Mouse (Mus musculus) frontal cortex, postnatal 25 days (tissue): ENCODE data around the gene Ttll3.

Experiments used
- DNase-seq, 2 experiments: peaks; one replicate each; pipeline ENCODE4 v3.0.0; 2022; ENCODE audit warnings: low spot score in 2 of 2

The Ttll3 gene

DNA sequence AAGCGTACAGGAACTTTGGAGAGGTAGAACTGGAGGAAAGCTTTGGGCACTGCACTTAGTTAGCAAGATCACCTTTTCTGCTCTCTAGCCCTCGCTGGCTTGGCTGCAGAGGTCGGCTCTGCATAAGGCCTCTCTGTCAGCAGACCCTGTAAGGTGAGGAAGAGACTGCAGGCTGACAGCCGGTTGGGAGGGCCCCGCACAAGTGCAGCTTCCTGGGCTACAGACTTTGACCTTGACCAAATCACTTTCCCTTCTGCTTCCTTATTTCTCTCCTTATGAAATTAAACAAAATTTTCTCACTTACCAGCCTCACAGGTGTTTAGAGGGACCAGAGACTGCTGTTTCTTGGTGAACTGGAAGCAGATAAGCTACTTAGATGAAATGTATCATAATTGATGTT, 65.9 kb downstream of the Ttll3 start:
- DNase-seq, result no peak

GRCm38 (mm10) chr6:113457952-113458534, 69.0 kb downstream of the Ttll3 start, which contains the start of gene Il17re:
Gene Il17re (plus strand): TSS chr6:113458484.
- DNase-seq, result no peak

GRCm38 (mm10) chr6:113458635-113459034, 69.6 kb downstream of the Ttll3 start:
- no peak for DNase-seq

DNA sequence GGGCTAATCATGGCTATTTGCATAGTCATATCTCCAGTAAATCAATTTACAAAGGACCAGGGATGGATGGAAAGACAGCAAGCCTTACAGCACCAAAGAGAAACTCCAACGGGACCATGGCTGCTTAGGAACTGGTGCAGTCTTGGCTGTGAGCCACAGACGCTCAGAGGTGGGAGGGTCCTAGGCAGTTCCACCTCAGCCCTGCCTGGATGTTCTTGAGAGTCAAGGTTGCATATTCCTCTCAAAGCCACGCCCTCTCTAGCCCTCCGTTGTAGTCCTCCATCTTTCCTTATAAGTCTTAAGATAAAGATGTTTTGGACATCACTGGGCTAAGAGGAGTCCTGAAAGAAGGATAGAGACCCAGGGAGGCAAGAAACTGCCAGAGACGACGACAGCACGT, 75.0 kb downstream of the Ttll3 start:
- no peak for DNase-seq
